Comparison of ENCODE assay signal across 17 mouse cellular contexts in the genomic region with DNA sequence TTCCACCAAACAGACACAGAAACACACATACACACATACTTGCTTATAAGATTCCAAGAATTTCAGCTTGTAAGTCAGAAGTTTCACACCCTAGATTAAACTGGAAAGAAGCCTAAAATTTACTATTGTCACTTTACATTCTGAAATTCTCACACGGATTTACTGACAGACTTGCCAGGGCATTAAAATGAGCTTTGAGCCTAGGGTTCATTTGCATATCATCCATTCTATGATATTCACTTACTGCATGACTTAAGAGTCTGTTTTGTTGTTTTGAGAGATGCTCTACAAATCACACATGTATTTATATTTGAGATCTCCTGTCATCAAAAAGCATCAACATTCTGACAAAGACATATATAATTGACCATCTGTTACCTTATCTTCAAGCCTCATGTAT.
"Had no signal": no experiment of that assay in that cellular context is flagged by ENCODE, and none has a peak within 500 bp of the region (broad histone marks: within the 10 kb centered on the region; RNA-seq: fewer than 3 reads in every experiment).

No protein-coding gene starts in this region.

- H3K9me3 ChIP-seq: liver, embryonic 13.5 days; midbrain, embryonic 12.5 days; midbrain, embryonic 15.5 days; neural tube, embryonic 12.5 days; neural tube, embryonic 15.5 days; stomach, embryonic 15.5 days had no signal

- ATAC-seq: midbrain, embryonic 15.5 days had no signal

- H3K27ac ChIP-seq: kidney, postnatal 0 days; layer of hippocampus, adult 2 months; liver, embryonic 13.5 days; midbrain, embryonic 12.5 days; midbrain, embryonic 15.5 days; neural tube, embryonic 12.5 days; neural tube, embryonic 15.5 days; stomach, embryonic 15.5 days had no signal

- H3K36me3 ChIP-seq: liver, embryonic 13.5 days; midbrain, embryonic 12.5 days; midbrain, embryonic 15.5 days; neural tube, embryonic 12.5 days; neural tube, embryonic 15.5 days; stomach, embryonic 15.5 days had no signal

- H3K4me3 ChIP-seq: layer of hippocampus, adult 2 months; liver, embryonic 13.5 days; midbrain, embryonic 12.5 days; midbrain, embryonic 15.5 days; neural tube, embryonic 12.5 days; neural tube, embryonic 15.5 days; stomach, embryonic 15.5 days had no signal

- H3K4me1 ChIP-seq: liver, embryonic 13.5 days; midbrain, embryonic 12.5 days; midbrain, embryonic 15.5 days; neural tube, embryonic 12.5 days; neural tube, embryonic 15.5 days; stomach, embryonic 15.5 days had no signal

- H3K4me2 ChIP-seq: liver, embryonic 13.5 days; midbrain, embryonic 12.5 days; midbrain, embryonic 15.5 days; neural tube, embryonic 12.5 days; neural tube, embryonic 15.5 days; stomach, embryonic 15.5 days had no signal

- H3K9ac ChIP-seq: liver, embryonic 13.5 days; midbrain, embryonic 12.5 days; midbrain, embryonic 15.5 days; neural tube, embryonic 12.5 days; neural tube, embryonic 15.5 days; stomach, embryonic 15.5 days had no signal

- H3K27me3 ChIP-seq: liver, embryonic 13.5 days; midbrain, embryonic 12.5 days; midbrain, embryonic 15.5 days; neural tube, embryonic 12.5 days; neural tube, embryonic 15.5 days; stomach, embryonic 15.5 days had no signal

- DNase-seq: kidney, postnatal 25 days; layer of hippocampus, adult 9-11 months; liver, embryonic 13.5 days; lung, adult 2 months; lung, postnatal 14 days; lung, postnatal 4 days; right cerebral cortex, adult 18-20 months; right cerebral cortex, postnatal 14 days; spleen, adult 18-20 months; thymus, postnatal 25 days had no signal
